9 mouse cellular contexts compared by ENCODE assay signal in genomic region chr1:167414846-167415245, GRCm38 (mm10). TPM values are rescaled to one million over a fixed set of nuclear protein-coding genes. Genes with fewer than 3 reads are reported as not detected.
DNase-seq lines count a peak whose midpoint lies in the region; ATAC-seq and TF ChIP-seq lines count a peak whose summit lies in the region.
"Had no signal": no experiment of that assay in that cellular context is flagged by ENCODE, and none has a peak within 500 bp of the region (broad histone marks: within the 10 kb centered on the region; RNA-seq: fewer than 3 reads in every experiment).

No protein-coding gene starts in this region.

- no peaks in the 10 kb centered on the region for H3K27me3 ChIP-seq in ES-Bruce4 (ENCODE audit: control insufficient read depth, insufficient read depth, low read length, poor library complexity, severe bottlenecking)
- no peaks in the 10 kb centered on the region for H3K27me3 ChIP-seq in lung, embryonic 14.5 days (ENCODE audit: insufficient read depth, low read length)

- no peak for TF ChIP-seq POLR2A in ES-Bruce4 (IDR thresholded peaks at IDR 0.05; ENCODE audit: insufficient read depth, low read length)

- peak; percentile 66 for DNase-seq in adrenal gland, adult 2 months
- DNase-seq in embryo, embryonic 10 days (ENCODE audit: low spot score): peak; percentile 88
- peak; percentile 41 for DNase-seq in gastrocnemius, postnatal 25 days
- DNase-seq in kidney, postnatal 4 days: peak; percentile 87 to 88
- peak; percentile 93 for DNase-seq in lung, embryonic 14.5 days
- peak; percentile 65 for DNase-seq in retina, postnatal 7 days (ENCODE audit: low read depth, low spot score)
- peak; percentile 70 for DNase-seq in urinary bladder, postnatal 14 days (ENCODE audit: low spot score)

- TF ChIP-seq CTCF in ES-Bruce4 (IDR thresholded peaks at IDR 0.05; ENCODE audit: low read depth, low read length): peak; percentile 52
- peak; percentile 95 for TF ChIP-seq CTCF in lung, embryonic 14.5 days (IDR thresholded peaks at IDR 0.05; ENCODE audit: low read depth)

- no peak overlapping the region for H3K4me2 ChIP-seq in lung, embryonic 14.5 days
- H3K4me2 ChIP-seq: liver, embryonic 15.5 days had no signal

- no peaks in the 10 kb centered on the region for H3K36me3 ChIP-seq in ES-Bruce4 (ENCODE audit: control insufficient read depth, insufficient read depth, low read length, poor library complexity, severe bottlenecking)
- no peaks in the 10 kb centered on the region for H3K36me3 ChIP-seq in lung, embryonic 14.5 days (ENCODE audit: insufficient read depth)
- H3K36me3 ChIP-seq: liver, embryonic 15.5 days had no signal

- WGBS in lung, embryonic 14.5 days: 3% methylated on average over 7 of the region's 7 CpGs

- no peak for TF ChIP-seq EP300 in ES-Bruce4 (IDR thresholded peaks at IDR 0.05; ENCODE audit: insufficient read depth, low read depth, low read length)

- no peak overlapping the region for H3K4me3 ChIP-seq in ES-Bruce4 (ENCODE audit: low read depth, low read length)
- H3K4me3 ChIP-seq in lung, embryonic 14.5 days (ENCODE audit: low read depth, low read length): no peak overlapping the region
- H3K4me3 ChIP-seq: liver, embryonic 15.5 days had no signal

- no peaks in the 10 kb centered on the region for H3K4me1 ChIP-seq in ES-Bruce4 (ENCODE audit: control insufficient read depth, insufficient read depth, low read length)
- H3K4me1 ChIP-seq in lung, embryonic 14.5 days (ENCODE audit: insufficient read depth): no peaks in the 10 kb centered on the region
- H3K4me1 ChIP-seq: liver, embryonic 15.5 days had no signal

- ATAC-seq in lung, embryonic 14.5 days (ENCODE audit: insufficient read depth): no peak

- H3K9me3 ChIP-seq in ES-Bruce4 (replicated peaks; ENCODE audit: control insufficient read depth, insufficient read depth, low read length, poor library complexity, severe bottlenecking): no peaks in the 10 kb centered on the region
- H3K9me3 ChIP-seq in lung, embryonic 14.5 days (ENCODE audit: low read depth, low read length): no peaks in the 10 kb centered on the region
- H3K9me3 ChIP-seq: liver, embryonic 15.5 days had no signal

- H3K27ac ChIP-seq in ES-Bruce4 (ENCODE audit: insufficient read depth, low read length): no peak overlapping the region
- H3K27ac ChIP-seq in lung, embryonic 14.5 days (ENCODE audit: low read depth): no peak overlapping the region
- H3K27ac ChIP-seq: liver, embryonic 15.5 days had no signal

- no peak overlapping the region for H3K9ac ChIP-seq in ES-Bruce4 (ENCODE audit: low read depth, poor library complexity, severe bottlenecking)
- H3K9ac ChIP-seq in lung, embryonic 14.5 days: no peak overlapping the region
- H3K9ac ChIP-seq: liver, embryonic 15.5 days had no signal

RNA-seq across cellular contexts. Expression of gene Mgst3, which starts 21.2 kb away (rescaled TPM):
- polyA plus RNA-seq in ES-Bruce4 (2011; ENCODE audit: insufficient read depth, insufficient read length, low read depth, missing spikeins): 23.4 and 26.6 TPM in 2 replicates
- total RNA-seq in adrenal gland, adult 2 months (2021): 10 to 100 TPM; 79.0 to 84.2 TPM
- polyA plus RNA-seq in adrenal gland, adult 2 months (2012; rRNA removed): 298 and 342 TPM in 2 replicates
- total RNA-seq in gastrocnemius, postnatal 25 days (2021): 10 to 100 TPM; 84.7 to 94.2 TPM
- polyA plus RNA-seq in lung, embryonic 14.5 days (2014; fragmentation: Nextera tagmentation; extraction: Ambion mirVana): 45.5 and 46.6 TPM in 2 replicates

RNA-seq across cellular contexts. Expression of gene Lrrc52, which starts 51.7 kb away (rescaled TPM):
- polyA plus RNA-seq in ES-Bruce4 (2011; ENCODE audit: insufficient read depth, insufficient read length, low read depth, missing spikeins): not detected in 2 replicates
- total RNA-seq in adrenal gland, adult 2 months (2021): under 1 TPM in 1 of 2 experiments, not detected in 1; 0.66 TPM
- polyA plus RNA-seq in adrenal gland, adult 2 months (2012; rRNA removed): not detected in 2 replicates
- 1 to 10 TPM in 1 of 2 experiments, under 1 TPM in 1; 0.32 to 4.2 TPM for total RNA-seq in gastrocnemius, postnatal 25 days (2021)
- polyA plus RNA-seq in lung, embryonic 14.5 days (2014; fragmentation: Nextera tagmentation; extraction: Ambion mirVana): 0.43 and 0.96 TPM in 2 replicates
- polyA plus RNA-seq: liver, embryonic 15.5 days had no signal

Comparison
In these comparisons a context has a peak if more than half of its experiments do, and no peak if none do; other contexts are left out.
1. DNase-seq: peak in every context shown above with its lines; median percentile 93 in lung, embryonic 14.5 days; 88 in embryo, embryonic 10 days; 88 in kidney, postnatal 4 days; 70 in urinary bladder, postnatal 14 days; 66 in adrenal gland, adult 2 months; 65 in retina, postnatal 7 days; 41 in gastrocnemius, postnatal 25 days.